Mouse (Mus musculus) ZHBTc4 (cell line): ENCODE results near the gene Kl.

Source experiments
- DNase-seq: peaks from one replicate; pipeline ENCODE4 v3.0.0-alpha.2; 2011; ENCODE audit warnings: low read depth, low spot score

The Kl gene

DNA sequence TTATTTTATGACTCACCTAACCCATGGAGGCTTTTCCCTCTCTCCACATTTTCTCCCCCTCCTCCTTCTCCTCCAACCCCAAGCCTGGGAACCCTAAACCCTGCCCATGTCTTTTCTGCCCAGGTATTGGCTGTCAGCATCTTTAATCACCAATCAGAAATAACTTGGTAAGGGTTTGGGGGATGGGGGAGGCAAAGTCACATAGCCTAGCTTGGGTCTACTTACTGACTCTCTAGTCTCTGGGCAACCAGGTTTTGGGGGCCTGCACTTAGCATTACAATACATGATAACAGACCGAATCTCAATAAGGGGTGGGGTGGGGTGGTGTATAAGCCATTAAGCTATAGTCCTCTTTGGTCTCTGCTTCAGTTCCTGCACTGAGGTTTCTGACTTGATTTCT lies 10.3 kb downstream of the Kl start:
- DNase-seq: peak; percentile 16

GRCm38 (mm10) chr5:150967925-150968324 lies 15.5 kb downstream of the Kl start:
- peak; percentile 41 for DNase-seq

DNA sequence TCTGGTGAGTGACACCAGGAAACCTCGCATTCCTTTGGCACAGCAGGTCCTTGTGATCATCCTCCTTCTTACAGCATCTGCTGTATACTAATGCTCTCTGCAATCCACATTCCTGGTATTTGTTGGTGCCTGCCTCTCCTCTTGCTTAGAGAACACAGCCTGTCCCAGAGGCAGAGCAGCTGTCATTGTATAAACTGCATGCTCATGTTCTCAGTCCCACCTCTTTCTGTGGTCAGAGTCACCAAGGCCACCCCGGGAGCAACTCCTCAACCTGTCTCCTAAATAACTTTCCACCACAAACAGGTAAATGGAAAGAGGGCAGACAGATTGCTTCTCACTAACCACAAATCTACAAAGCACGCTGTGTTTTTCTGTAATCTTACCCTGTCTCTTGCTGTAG lies 18.1 kb downstream of the Kl start:
- DNase-seq: no peak

DNA sequence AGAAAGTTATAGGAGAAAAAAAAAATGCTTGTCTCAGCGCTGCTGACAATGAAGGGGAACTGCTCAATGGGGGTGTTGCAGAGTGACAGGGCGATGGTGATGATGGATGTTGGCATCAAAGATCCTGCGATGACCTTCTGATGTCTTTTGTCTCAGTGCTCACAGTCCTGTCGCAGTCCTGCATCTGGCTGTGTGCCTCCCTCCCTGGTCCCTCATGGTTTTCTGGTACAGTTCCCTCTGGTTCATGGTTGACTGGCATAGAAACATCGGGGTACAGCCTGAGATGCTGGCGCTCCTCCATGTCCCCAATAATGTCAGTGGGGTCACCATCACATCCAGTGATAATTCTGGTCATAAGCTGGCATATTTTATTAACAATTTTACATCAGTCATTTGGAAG lies 18.7 kb downstream of the Kl start:
- no peak for DNase-seq

- peak; percentile 21 for DNase-seq
These were observed 21.8 kb downstream of the Kl start for GRCm38 (mm10) chr5:150974226-150974625.

- DNase-seq: no peak
These were observed 25.1 kb downstream of the Kl start for GRCm38 (mm10) chr5:150977383-150977958.

DNA sequence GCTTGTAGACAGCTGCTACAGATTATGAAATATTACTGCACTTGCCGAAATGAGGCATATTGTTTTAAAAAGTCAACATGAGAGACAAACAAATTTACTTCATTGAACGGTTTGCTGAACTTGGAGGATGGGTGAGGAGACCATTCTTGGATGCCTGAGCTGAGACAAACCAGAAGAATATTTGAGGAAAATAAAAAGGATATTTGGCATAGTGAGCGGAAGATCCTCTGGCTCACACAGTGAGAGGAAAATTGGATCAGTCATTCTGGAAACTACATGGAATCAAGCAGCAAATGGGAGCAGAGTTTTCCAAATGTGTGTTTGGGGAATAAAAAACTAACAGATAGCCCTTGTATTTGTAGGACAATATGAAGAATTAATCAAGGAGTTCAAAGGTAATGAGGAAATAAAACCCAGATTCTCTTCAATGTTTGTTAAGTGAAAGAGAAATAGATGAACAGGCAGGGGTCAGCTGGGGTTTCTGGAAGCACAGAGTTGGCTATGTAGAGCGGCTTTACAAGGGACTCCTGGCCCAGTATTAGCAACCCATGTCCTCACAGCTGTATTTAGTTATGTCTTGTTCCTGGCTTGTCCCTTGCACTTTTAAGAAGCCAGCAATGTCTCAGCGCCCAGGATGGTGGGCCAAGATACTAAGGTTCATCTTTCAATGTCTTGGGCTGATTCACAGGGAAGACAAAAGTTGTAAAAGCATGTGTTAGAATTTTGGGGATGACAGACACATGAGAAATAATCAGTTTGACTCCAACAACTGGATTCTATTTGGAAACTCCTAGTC lies 27.1 kb downstream of the Kl start:
- no peak for DNase-seq

DNA sequence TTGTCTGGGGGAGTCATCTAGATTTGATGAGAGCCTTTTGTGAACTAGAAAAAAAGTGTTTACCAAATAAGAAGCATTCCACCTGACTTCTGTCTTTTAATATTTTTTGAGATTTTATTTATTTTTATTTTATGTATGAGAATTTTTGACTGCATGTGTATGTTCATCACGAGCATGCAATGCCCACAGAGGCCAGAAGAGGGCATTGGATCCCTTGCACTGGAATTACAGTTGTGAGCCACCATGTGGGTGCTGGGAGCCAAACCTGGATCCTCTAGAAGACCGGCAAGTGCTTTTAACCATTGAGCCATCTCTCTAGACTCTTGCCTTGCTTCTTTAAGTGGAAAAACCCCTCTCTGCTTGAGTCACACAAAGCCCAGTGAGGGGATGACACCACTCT lies 29.7 kb downstream of the Kl start:
- DNase-seq: peak; percentile 26

DNA sequence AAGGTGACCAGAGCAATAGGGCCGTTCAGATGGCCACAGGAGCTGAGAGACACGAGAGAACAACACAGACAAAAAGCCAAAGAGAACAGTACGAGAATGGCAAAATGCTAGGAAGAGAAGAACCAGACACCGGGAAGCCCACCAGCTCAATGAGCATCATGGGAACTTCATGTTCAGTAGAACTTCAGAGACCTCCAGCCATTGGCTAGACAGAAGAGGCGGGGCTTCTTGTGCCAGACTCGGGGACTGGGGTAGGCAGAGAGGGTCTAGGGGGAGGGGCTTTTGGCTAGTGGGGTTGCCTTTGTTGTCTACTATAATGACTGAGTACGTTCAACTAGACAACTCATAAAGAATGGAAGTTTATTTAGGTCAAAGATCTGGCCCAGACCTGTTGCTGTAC lies 41.7 kb downstream of the Kl start:
- DNase-seq: no peak

- DNase-seq: no peak
These were observed 44.2 kb downstream of the Kl start for GRCm38 (mm10) chr5:150996586-150996985.

GRCm38 (mm10) chr5:151001111-151001510 lies 48.7 kb downstream of the Kl start:
- DNase-seq: no peak

DNA sequence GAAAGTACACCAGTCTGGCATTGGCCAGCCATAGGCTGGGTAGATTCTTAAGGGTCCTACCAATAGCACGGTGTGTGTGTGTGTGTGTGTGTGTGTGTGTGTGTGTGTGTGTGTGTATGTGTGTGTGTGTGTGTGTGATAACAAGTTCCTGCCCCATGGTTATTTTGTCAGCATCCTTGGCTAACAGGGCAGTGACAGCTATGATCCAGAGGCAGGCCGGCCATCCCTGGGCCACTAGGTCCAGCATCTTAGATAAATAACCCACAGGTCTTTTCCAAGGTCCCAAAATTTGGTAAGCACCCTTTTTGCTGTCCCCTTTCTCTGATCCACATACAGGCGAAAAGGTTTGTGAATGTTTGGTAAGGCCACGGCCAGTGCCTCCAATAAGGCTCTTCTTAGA lies 49.6 kb downstream of the Kl start:
- DNase-seq: no peak

DNA sequence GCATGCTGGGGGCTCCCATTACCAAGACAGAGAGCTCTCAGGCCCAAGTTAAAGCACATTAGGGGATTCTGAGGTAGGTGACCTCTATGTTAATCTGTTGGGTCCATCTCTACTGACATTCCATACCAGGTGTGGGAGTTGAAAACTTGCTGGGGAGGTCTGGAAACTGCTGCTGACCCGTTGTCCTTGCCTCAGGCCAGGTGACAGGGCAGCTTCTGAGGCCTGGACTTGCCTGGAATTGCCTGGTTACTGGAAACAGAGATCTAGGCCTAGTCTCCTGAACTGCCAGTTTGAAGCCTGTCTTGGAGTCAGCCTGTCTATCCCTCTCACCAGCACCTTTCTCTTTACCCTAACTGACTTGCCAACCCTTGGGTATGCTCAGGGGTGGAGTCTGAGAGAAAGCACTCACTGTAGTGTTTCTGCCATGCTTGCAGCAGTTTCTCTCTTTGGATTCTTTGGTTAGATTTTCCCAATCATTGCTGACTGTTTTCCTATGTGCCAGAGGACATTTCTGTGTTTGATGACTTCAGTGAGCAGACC lies 51.9 kb downstream of the Kl start:
- DNase-seq: no peak

GRCm38 (mm10) chr5:151018450-151018849 lies 66.0 kb downstream of the Kl start:
- DNase-seq: no peak

- no peak for DNase-seq
These were observed 66.6 kb downstream of the Kl start for GRCm38 (mm10) chr5:151018959-151019358.

DNA sequence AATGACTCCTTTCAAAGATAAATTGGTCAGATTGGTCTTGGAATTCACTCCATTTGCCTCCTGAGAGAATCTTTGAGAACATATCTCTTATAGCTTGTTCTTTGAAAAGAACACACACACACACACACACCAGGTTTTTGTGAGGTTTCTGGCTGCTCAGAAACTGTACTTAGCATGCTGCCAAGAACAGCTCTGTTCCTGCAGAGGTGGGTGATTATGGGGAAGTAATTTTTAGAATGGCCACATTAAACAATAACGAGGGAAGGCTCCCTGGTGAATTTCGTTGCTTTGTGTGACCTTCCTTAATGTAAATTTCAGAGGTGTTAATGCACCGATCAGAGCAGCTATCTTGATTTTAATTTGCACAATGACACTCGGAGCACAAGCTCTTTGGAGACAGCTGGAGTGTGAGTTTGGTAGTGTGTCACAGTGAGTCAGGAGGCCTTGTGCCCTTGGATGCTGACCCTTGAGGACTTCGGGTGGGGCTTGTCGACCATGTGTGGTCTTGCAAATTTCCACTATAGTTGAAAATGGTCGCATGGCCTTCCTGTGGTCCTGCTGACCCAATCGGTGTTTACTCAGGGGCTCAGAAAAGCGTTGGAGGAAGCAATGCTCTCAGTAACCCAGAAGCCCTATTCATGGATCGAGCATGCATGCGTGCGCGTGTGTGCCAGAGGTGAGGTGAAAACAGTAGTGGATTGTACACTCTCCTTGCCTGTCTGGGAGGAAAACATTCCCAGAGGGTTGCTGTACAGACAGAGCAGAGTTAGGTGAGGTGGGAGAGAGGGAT lies 67.8 kb downstream of the Kl start:
- no peak for DNase-seq

- DNase-seq: peak; percentile 7
These were observed 68.4 kb downstream of the Kl start for GRCm38 (mm10) chr5:151020831-151021230.

GRCm38 (mm10) chr5:151022026-151022425 lies 69.6 kb downstream of the Kl start:
- no peak for DNase-seq

- no peak for DNase-seq
These were observed 70.5 kb downstream of the Kl start for GRCm38 (mm10) chr5:151022939-151023338.

DNA sequence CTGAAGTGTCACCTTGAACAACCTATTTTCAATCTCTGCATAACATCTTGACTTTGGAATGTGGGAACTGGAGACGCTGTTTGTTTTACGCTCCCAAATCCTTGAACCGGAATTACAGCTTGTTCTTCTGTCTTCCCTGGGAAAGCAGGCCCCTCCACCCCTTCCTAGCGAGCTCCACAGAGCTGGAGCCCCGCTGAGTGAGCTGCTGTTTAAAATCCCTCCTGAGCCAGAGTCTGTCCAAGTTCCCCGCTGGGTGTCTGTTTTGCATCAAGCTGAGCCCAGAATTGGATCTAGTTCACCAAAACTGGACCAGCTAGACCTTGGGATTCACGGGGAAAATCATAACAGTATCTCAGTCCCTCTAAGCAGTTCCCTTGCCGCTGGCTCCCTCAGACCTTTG lies 71.1 kb downstream of the Kl start:
- DNase-seq: peak; percentile 81

DNA sequence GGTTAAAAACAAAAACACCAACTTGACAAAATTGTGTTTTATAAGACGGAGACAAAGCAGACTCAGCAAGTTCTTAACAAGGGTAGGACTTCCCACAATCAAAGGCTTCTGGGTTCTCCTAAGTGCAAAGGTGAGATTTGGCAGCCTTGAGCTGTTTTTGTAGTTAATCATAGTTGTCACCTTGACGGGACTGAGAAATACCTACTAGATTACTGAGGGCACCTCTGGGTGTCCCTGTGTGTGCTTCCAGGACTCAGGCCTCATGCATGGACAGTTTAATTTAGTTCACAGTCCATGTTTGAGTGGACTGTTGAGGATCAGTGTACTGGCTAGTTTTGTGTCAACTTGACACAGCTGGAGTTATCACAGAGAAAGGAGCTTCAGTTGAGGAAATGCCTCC lies 72.1 kb downstream of the Kl start:
- no peak for DNase-seq

DNA sequence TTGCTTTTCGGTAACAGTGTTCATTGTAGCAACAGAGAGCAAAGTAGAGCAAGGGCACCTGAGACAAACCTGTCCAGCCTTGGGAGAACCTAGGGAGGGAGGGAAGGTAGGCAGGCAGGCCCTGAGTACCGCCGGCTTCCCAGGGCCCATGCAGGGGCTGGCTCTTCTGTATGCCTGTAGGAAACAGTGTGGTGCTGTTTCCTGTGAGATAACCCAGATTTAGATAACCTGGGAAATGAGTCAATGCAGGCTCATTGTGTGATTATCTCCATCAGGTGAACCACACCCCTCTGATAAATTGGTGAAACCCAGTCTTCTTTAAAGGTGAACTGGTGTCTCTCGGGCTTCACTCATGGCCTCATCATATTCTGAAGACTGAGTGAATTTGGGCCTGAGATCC lies 73.7 kb downstream of the Kl start:
- no peak for DNase-seq
